Mouse (Mus musculus) 416B (cell line): ENCODE data around the gene Gm44973.
"Not testable (repeated sequence)": the region's sequence is repeated elsewhere in the genome, so short reads cannot be mapped to it uniquely, and the experiment has no call there.

Experiments
- DNase-seq: peaks from one replicate; pipeline ENCODE4 v3.0.0; 2011; ENCODE audit warnings: low read depth

Gm44973 gene

DNA sequence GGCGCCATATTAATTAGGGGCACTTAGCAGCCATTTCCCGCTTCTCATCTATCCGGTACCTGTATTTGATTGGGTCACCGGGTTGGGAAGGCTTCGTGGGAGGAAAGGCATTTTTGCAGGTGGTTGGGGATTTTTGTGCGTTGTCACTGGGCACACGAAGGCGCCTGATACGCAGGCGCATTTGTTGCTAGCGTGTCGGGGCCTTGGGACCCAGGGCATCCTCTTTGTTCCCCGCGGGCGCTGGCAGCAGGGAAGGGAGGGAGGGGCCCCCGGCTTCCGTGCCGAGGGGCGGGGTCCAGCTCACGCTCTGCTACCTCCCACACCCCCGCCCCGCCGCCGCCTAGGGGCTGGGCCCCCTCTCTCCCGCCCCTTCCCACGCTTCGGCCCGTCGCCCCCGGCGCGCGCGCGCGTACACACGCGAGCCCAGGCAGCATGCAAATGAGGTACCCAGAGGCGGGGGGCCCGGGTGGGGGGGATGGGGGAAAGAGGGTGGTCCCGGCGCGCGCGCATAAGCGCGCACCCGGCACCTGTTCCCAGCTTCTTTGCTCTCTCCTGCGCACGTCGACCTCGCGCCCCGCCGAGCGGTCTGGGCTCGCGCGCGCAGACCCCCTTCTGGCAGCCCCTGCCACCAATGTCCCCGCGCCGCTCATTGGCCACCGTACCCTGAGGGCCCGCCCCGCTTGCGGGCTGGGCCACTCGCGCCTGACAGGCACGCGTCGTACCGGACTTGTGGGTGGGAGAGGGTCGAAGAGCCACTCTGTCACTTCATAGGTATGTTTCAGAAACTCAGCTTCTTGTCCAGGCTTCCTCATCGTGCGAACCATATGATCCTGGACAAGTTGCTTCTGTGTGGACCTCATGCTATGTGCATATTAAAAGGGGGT lies at the start of gene Gm44973:
Gene Gm44973, plus strand, starts transcription at position 379 of the 884 bp plus-strand sequence.
- peak; percentile 99 for DNase-seq

DNA sequence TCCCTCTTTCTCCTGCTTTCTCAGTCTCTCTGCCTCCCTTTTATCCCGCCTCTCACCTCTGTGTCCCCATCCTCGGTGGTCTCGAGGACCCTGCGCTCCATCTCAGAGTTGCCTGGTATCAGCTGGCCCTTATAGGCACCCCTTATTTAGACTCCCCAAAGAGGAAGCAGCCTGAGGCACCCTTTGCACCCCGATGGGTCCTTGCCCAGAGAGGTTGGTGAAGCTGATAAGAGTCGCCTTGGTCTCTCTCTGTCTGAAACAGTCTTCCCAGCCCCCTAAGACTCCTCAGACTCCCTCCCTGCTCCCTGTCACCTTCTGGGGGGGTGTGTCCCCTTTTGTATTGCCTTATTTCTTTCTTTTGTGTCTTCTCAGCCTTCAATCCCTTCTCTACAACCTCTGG lies 44.2 kb upstream of the Gm44973 start, which contains the start of gene Sbk3:
Gene Sbk3, minus strand, starts transcription at position 101 of the 400 bp plus-strand sequence.
- DNase-seq = no peak

DNA sequence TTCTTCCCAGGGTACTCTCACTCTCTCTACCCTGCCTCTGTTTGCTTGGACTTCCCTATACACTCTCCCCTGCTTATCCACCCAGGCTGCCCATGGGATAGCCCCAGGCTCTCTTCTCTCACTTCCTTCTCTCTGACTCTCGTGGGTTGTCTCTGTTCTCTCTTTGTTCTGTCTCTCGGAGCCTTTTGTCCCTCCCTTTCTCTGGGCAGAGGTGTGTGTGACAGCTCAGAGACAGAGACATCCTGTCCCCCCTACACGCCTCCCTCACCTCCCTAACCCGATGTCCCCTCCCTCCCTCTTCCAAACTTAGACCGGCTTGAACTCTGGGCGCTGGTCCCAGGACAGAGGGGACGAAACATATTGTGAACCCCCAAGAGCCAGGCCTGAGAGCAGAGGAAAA lies 43.6 kb upstream of the Gm44973 start:
- no peak for DNase-seq

DNA sequence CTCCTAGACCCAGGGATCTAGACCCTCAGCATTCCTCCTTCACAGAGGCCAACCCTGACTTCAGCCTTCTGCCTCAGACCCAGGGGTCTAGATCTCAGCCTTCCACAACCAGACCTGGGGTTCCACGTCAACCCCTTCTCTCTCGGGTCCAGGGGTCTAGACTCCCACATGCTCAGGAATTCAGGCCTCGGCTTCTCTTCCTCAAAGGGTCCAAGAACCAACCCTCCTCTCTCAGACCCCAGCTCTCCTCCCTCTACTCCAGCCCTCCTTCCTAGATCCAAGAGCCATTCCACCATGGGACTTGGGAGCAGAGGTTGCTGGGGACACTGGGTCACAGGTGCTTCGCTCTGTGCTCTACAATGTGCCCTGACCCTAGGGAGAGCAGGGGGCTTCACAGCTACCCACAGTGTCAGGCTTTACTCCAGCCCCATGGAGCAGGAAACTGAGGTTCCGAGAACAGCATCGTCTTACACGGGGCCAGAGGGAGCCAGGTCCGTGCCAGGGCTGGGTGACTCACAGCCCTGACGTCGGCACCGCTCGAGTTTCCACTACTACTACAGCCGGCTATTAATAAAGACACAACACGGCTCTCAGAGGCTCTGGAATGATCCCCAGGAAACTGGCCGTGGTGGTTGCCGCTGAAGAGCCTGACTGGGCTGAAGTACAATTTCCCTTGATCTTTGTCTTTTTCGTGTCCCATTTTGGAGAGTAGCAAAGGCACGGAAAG lies 42.8 kb upstream of the Gm44973 start:
- DNase-seq = peak; percentile 87

DNA sequence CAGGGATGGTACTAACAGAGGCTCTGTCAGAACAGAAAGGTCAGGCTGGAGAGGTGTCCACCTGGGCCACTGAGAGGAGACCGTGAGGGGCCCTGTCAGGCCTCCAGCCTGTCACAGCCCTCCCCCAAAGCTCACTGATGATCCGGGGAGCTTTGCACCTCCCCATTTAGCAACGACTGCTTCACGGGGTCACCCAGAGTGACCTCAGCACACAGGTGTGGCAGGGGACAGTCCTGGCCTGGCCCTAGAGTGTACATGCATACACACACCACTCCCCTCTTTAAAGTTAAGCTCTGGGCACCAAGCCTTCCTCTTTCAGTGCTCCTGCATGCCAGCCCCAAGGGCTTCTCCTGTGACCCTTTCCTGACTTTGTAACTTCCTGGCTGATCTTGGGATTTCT lies 39.8 kb upstream of the Gm44973 start:
- DNase-seq = no peak

DNA sequence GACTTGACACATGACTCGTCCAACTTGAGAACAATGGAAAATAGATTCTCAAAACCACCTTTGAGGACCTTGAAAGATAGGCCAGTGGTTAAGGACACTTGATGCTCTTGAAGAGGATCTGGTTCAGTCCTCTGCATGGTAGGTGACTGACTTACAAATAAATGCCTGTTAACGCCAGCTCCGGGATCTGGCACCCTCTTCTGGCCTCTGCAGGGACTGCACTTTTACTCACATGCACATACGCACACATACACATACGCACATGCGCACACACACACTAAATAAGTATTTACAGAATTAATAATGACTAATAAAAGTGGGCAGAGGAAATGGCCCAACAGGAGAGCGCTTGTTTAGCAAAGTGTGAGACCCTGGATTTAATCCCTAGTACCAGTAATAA lies 38.5 kb upstream of the Gm44973 start:
- DNase-seq = peak; percentile 31

DNA sequence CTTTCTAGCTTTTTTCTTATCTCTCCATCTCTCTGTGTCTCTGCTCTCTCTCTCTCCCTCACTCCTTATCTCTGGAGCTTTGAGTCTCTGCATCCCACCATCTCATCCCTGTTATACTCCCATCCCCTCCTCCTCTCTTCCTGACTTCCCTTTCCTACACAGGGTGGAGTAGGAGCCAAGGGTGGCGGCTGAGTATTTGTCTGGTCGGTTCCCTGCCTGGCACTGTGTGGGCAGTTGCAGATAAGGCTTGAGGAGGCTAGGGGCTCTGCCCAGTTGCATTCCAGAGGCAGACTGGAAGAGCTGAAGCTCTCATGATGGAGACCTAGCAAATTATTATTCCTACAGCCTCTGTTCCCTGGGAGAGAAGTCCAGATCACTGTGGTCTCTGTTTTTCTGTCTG lies 27.0 kb upstream of the Gm44973 start:
- DNase-seq = no peak

DNA sequence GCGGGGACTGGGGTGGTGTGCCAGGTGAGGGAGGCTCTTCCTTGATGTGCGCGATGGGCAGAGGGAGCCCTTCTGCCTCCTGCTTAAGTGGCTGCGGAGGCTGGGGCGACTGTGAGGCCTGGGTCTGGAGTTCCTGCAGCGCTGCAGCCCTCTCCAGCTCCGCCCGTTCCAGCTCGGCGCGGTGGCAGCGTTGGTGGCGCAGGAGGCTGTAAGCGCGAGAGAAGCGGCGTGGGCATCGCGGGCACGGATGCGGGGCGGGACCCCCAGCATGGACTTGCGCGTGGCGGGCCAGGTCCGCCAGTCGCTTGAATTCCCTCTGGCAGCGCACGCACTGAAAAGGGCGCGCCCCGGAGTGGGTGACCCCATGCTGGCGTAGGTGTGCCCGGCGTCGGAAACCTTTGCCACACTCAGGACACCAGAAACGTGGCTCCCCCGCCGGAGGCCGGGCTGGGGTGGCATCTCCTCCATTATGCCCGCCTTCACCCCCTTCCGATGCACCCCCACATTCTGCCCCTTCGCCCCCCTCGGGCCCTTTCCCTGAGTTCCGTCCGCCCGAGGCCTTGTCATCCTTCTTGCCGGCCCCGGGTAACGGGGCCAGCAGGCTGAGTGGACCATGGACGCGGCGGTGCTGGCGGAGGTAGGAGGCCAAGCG lies 21.8 kb upstream of the Gm44973 start:
- DNase-seq = no peak

DNA sequence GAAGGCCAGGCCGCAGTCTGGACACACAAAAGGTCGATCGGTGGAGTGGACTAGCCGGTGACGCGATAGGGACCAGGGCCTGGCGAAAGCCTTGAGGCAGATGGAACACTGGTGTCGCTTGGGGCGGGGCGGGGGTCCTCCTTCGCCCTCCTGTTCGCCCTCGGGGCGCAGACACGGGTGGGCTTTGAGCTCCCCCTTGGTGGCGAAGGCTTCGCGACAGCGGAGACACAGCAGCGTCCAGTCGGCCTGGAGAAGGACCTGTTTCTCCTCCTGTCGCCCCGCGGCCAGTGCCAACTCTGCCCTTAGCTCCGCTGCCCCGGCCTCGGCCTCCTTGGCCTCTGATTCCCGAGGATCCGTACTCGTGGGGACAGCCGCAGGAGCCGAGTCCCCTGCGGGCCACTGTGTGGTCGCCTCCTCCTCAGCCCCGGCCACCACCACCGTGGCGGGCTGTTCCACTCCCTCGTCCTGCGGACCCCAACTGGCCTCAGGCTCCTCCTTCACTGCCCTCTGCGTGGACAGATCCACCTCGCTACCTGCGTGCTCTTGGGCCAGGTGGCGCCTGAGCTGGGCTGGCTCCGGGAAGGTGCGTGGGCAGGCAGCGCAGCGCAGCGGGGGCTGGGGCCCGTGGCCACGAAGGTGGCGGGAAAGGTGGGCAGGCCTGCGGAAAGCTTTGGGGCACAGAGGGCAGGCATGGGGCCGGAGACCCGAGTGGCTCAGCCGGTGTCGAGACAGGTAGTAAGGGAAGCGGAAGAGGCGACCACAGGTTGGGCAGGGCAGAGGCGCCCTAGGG lies 21.1 kb upstream of the Gm44973 start:
- no peak for DNase-seq

DNA sequence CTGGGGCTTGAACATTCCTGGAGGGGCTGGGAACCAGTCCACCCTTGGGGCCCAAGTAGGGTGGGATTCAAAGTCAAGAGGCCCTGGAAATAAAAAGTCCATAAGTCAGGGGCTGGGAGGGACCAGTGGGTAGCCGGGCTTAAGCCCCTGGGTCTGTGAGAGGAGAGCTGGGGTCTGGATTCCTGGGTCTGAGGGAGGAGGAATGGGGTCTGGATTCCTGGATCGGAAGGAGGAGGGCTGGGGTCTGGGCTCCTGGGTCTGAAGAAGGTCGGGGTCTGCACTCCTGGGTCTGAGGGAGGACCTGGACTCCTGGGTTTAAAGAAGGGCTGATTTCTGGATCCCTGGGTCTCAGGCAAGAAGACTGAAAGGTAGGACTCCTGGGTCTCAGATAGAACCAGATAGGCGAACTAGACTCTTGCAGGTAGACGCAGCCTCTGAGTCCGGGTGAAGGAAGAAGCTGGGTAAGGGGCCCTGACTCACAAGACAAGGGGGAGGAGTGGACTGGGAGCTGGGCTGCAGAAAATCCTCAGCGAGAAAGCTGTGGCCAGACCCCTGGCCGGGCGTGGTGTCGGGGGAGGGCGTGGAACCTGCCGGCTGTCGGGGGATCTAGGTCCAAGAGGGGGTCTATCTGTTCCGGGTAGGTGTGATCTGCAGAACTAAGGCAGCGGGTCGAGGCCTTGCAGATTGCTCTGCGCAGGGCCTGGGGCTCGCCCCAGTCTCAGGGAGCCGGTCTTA lies 19.9 kb upstream of the Gm44973 start:
- no peak for DNase-seq

DNA sequence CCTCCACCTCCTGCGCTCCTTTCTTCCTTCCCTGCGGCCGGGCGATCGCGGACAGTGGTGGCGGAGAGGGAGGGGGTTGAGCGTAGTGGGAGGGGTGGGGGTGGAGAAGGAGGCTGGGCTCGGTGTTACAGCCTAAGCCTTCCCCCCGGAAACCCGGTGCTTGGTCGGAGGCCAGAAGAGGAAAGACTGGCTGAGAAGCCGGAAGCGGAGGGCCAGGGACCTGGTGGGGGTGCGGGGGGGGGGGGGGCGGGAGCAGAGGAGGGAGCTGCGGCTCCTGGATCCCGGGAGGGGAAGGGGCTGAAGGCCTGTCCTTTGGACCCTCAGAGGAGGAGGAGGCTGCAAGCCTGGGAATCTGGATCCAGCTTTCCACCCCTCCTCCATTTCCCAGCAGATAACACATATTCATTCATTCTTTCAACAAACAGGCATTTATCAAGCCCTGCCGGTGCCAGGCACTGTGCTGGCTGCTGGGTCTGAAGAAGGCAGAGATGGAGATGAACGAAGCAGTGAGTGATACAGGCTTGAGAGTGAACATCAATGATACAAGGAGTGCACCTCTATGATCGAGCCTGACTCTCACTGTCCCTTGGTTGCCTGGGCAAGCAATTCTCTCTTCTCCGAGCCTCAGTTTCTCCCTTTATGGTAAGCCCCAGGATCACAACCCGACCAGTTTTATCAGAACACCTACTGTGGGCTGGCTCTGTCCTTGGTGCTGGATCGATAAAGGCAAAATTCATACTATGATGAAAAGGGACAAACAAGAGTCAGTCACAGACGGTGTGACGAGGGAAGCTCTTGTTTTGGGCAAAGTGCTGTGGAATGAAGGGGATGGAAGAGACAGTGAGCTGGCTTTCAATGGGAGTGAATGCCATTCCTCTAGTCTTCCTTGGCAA lies 19.0 kb upstream of the Gm44973 start, which contains the start of gene Zfp579:
Gene Zfp579, minus strand, starts transcription at position 156 of the 893 bp plus-strand sequence.
- peak; percentile 94 for DNase-seq

DNA sequence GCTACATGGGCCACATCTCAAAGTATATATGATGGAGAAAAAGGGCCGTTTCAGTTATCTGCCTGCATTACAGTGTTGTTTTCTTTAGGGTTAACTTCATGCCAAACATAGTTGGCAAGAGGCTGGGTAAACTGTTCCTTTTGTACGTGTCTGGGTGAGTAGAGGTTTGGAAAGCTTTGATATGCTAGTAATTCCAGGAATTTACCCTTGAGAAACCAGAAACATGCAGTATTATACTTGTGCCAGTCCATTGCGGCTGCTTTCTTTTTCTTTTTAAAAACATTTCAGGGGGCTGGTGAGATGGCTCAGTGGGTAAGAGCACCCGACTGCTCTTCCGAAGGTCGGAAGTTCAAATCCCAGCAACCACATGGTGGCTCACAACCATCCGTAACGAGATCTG lies 18.4 kb upstream of the Gm44973 start:
- no peak for DNase-seq

DNA sequence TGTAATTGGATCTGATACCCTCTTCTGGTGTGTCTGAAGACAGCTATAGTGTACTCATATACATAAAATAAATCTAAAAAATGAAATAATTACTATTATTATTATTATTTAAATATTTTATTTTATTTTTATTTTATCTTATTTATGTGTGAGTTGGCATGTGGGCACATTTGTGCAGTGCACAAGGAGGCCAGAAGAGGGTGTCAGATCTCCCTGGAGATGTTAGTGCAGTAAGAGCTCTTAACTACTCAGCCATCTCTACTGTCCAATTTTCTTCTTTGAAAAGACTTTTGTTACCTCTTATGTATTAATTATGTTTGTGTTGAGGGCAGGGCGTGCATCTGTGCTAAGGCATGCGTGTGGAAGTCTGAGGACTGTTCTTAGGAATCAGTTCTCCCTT lies 15.4 kb upstream of the Gm44973 start:
- peak; percentile 71 for DNase-seq

DNA sequence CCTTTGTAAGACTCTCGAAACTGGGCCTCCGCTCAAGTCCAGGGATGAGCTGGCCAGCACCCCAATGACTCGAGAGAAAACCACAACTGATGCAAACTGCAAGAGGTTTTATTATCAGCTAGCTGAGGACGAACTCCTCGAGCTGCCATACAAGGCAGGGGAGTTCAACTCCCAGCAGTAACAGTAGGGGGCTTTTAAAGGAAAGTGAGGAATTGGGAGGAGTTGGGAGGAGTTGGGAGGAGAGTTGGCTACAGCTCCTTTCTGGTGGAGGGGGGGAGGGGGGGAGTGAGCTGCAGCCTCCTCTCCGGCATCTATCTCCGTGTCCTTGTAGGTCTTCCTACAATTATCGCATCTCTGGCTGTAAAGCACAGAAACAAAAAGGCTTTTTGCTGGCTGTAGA lies 12.4 kb upstream of the Gm44973 start:
- DNase-seq = not testable (repeated sequence)

DNA sequence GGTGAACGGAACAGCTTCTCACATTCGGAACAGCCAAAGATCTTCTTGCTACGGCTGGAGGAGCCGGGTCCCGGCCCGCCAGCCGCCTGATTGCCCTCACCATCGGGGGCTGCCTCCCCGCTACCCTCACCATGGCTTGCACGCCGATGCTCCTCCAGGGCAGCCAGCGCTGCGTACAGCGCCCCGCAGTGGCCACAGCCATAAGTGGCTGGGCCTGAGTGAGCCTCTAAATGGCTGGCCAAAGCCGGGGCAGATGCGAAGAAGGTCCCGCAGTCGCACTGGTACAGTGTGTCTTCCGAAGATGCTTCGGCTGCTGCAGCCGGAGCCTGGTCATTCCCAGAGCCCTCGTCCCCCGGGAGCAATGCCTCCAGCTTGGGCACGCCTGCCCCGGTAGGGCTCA lies 7.1 kb upstream of the Gm44973 start:
- DNase-seq = no peak

DNA sequence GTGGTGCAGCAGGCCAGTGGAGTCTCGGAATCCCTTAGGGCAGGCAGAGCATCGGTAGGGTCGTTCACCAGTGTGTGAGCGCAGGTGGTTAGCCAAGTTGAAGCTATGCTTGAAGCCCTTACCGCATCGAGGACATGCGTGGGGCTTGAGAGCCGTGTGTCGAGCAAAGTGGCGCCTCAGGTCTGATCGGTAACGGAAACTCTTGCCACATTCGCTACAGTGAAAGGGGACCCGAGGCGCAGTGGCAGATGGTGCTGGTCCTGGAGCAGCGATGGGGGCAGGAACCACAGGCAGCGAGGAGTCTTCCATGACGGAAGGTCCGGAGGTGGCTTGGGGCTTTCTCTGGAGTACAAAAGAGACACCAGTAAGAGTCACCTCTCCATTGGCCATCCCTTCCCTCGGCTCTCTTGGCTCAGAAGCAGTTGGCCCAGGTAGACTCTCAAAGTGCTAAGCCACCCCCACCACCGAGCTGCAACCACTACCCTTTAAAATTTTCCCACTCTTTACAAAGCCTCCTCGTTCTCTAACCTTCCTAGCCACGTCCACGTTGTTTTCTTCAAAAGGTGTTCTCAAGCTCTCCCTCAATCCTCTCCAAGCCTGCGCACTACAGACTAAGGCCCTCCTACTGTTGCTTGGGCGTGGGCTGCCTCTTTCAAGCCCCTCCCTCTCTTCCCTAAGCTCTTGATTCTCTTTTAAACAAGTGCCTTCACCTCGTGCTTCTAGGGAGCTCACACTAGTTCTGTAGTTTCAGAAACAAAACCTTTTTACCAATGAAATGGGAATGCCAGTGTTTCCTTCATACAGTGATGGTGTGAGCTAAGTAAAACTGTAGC lies 2.4 kb upstream of the Gm44973 start:
- DNase-seq = no peak

DNA sequence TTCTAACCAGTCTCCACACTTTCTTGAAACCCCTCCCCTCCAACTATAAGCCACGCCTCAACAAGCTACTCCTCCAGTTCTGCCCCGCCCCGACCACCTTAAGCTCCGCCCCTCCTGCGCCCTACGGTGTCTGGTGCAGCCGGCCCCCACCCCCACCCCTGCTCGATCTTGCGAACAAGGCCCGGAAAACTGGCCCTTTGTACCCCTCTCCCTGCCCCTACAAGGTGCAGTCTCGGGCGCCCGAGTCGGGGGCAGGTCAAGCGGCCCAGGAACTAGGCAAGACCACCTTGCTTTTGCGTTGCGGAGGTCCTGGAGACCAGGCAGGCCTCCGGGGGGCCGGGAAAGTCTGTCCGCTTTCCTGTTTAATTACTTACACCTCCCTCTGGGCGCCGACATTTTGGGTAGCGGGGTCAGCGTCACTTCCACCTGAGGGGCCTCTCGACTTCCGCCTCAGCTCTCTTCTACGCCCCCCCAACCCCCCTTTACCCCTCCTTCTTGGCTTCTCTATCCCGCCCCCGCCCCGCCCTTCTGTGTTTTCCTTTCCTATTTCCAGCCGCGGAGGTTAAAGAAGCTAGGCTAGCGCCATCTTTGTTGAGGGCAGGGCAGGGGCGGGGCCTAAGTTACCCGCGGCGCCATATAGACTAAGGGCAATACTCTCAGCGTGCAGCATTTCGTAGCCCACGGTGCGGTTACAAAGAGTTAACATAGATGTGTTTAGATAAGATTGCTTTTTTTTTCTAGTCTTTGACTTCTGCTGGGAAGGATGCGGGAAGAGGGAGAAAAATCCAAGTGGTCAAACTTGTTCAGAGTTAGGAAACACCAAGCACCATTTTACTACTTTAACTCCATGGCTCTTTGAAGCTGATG lies 812 bp upstream of the Gm44973 start, which contains the start of the genes Zfp524 and Fiz1:
Gene Zfp524, plus strand, starts transcription at position 165 of the 867 bp plus-strand sequence.
Gene Fiz1, minus strand, starts transcription at position 447 of the 867 bp plus-strand sequence.
- peak; percentile 99 for DNase-seq

DNA sequence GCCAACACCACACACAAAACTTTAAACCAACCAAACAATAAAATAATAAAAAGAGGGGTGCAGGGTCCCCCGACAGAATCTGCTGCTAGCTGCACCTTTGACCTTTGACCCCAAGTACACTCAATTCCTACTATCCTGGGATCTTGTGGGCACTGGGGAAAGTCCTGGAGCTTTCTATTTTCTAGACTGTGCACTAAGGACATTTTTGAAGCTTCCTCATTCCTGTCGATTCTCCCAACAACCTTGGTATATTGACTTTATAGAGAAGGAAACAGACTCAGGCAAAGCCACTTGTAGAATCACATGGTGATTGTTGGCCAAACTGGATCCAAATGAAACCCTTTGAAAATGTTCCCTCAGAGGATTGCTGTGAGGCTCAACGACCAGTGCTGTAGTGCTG lies 761 bp downstream of the Gm44973 start:
- DNase-seq = no peak
